Mouse (Mus musculus) cortical plate, adult 2 months (tissue): ENCODE data around the gene Tpst2. TPM values are rescaled to one million over a fixed set of nuclear protein-coding genes. Genes with fewer than 3 reads are reported as not detected.

Experiments used
- H3K27ac ChIP-seq: fragments of 200-500 bp; 2 replicates; pipeline ENCODE4 v1.5.1; 2012; ENCODE audit warnings: low read length, control low read depth, inconsistent platforms; ENCODE audit not compliant: insufficient read depth
- H3K4me1 ChIP-seq: fragments of 200-500 bp; 2 replicates; pipeline ENCODE4 v1.6.1; 2011; ENCODE audit warnings: low read length; ENCODE audit not compliant: control insufficient read depth, insufficient read depth
- H3K4me3 ChIP-seq: fragments of 200-500 bp; 2 replicates; pipeline ENCODE4 v1.5.1; 2011; ENCODE audit warnings: mild to moderate bottlenecking, low read length, control low read depth; ENCODE audit not compliant: insufficient read depth
- CTCF ChIP-seq: fragments of 200-500 bp; IDR thresholded peaks from 2 replicates; pipeline ENCODE4 v1.5.1; 2011; ENCODE audit warnings: mild to moderate bottlenecking, control low read depth, low read length; ENCODE audit not compliant: insufficient read depth; ENCODE audit errors: extremely low read depth
- POLR2A ChIP-seq: fragments of 200-500 bp; IDR thresholded peaks from 2 replicates; pipeline ENCODE4 v1.6.1; 2011; ENCODE audit warnings: mild to moderate bottlenecking, low read length, control low read depth; ENCODE audit not compliant: insufficient read depth; ENCODE audit errors: extremely low read depth
- polyA plus RNA-seq: library from polyadenylated mRNA; depleted of rRNA; stranded (reverse); fragments of >200 nt; gene quantifications from 2 replicates; pipeline ENCODE4 v1.2.3, GENCODE M21; 2012

Gene Tpst2
- polyA plus RNA-seq, 1 experiment: 31.4 TPM

GRCm38 (mm10) chr5:112324637-112325545 lies 48.4 kb downstream of the Tpst2 start:
- Histone ChIP-seq H3K4me1 (peaks cover 9% of the 10 kb centered on the region), H3K27ac (no peak overlapping the region), H3K4me3 (no peak overlapping the region)
- TF ChIP-seq POLR2A (no peak), CTCF (no peak)

GRCm38 (mm10) chr5:112325546-112326445 lies 49.3 kb downstream of the Tpst2 start, which contains the start of gene Tfip11:
Tfip11 (plus strand) TSS chr5:112326358.
- H3K4me3 ChIP-seq: peak within 1 kb of the TSS; percentile 50
- H3K27ac ChIP-seq: peak within 1 kb of the TSS; percentile 26; the same call in 1 of the 2 replicates
- TF ChIP-seq CTCF: no peak
- peak; percentile 82 for TF ChIP-seq POLR2A
- H3K4me1 ChIP-seq: peaks cover 9% of the 10 kb centered on the region

GRCm38 (mm10) chr5:112326446-112327009 lies 50.0 kb downstream of the Tpst2 start:
- Histone ChIP-seq H3K4me3 (peak overlapping the region; percentile 50), H3K4me1 (peaks cover 6% of the 10 kb centered on the region), H3K27ac (no peak overlapping the region)
- no peak for TF ChIP-seq POLR2A

- TF ChIP-seq POLR2A (no peak), CTCF (no peak)
- Histone ChIP-seq H3K4me3 (no peak overlapping the region), H3K4me1 (peaks cover 4% of the 10 kb centered on the region; the same call in 1 of the 2 replicates), H3K27ac (no peak overlapping the region)
Observed at GRCm38 (mm10) chr5:112327854-112328253, 51.4 kb downstream of the Tpst2 start.

- no peak overlapping the region for H3K27ac ChIP-seq
- H3K4me1 ChIP-seq: peaks cover 4% of the 10 kb centered on the region; the same call in 1 of the 2 replicates
- no peak overlapping the region for H3K4me3 ChIP-seq
- TF ChIP-seq CTCF (no peak), POLR2A (no peak)
Observed at GRCm38 (mm10) chr5:112329805-112330564, 53.5 kb downstream of the Tpst2 start.

- Histone ChIP-seq H3K4me3 (no peak overlapping the region), H3K27ac (no peak overlapping the region), H3K4me1 (no peaks in the 10 kb centered on the region)
- no peak for TF ChIP-seq POLR2A
- TF ChIP-seq CTCF: peak; percentile 63
Observed at GRCm38 (mm10) chr5:112335473-112335872, 59.0 kb downstream of the Tpst2 start.

GRCm38 (mm10) chr5:112337004-112337403 lies 60.5 kb downstream of the Tpst2 start:
- Histone ChIP-seq H3K4me1 (peaks cover 1% of the 10 kb centered on the region; the same call in 1 of the 2 replicates), H3K4me3 (no peak overlapping the region), H3K27ac (no peak overlapping the region)
- TF ChIP-seq CTCF (no peak), POLR2A (no peak)

- no peak for TF ChIP-seq CTCF
- TF ChIP-seq POLR2A: no peak
- Histone ChIP-seq H3K4me1 (peaks cover 3% of the 10 kb centered on the region; the same call in 1 of the 2 replicates), H3K4me3 (no peak overlapping the region), H3K27ac (no peak overlapping the region)
Observed at GRCm38 (mm10) chr5:112339215-112339614, 62.7 kb downstream of the Tpst2 start.

- Histone ChIP-seq H3K4me3 (peak within 1 kb of the TSS; percentile 76), H3K27ac (no peak within 1 kb of the TSS), H3K4me1 (peaks cover 7% of the 10 kb centered on the region)
- no peak for TF ChIP-seq CTCF
- peak; percentile 57; the same call in 1 of the 2 replicates for TF ChIP-seq POLR2A
Observed at GRCm38 (mm10) chr5:112342463-112343204, 66.1 kb downstream of the Tpst2 start, which contains the start of the genes Srrd and Hps4. Srrd (minus strand) TSS chr5:112343040. Hps4 (plus strand) TSS chr5:112343083.
